Mouse (Mus musculus) cerebellum, adult (tissue): ENCODE results near the gene Fbxl17.

Experiments
- ATAC-seq: cut with Nextera tagmentation; 2 replicates; pipeline ENCODE4 v1.9.2; 2017; ENCODE audit warnings: mild to moderate bottlenecking, moderate library complexity, mixed read lengths; ENCODE audit not compliant: insufficient number of reproducible peaks, low FRiP score, low TSS enrichment

Gene Fbxl17

DNA sequence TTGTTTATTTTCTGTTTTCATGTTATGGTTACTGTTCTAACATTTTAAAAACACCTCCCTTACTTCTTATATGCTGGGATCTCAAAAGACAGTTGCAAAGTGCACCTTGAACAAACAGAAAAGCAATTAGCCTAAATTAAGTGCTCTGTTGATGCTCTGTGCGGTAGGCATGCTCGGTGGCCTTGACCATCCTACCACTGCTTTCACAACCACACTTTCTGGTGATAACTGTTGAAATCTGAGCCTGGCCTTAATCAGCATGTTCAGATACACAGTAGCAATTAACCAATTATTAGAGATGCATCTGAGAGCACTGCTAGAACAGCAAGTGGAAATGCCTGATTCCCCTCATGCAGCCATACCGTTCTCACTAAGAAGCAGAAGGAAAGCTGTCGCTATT, 156.7 kb downstream of the Fbxl17 start:
- no peak for ATAC-seq

DNA sequence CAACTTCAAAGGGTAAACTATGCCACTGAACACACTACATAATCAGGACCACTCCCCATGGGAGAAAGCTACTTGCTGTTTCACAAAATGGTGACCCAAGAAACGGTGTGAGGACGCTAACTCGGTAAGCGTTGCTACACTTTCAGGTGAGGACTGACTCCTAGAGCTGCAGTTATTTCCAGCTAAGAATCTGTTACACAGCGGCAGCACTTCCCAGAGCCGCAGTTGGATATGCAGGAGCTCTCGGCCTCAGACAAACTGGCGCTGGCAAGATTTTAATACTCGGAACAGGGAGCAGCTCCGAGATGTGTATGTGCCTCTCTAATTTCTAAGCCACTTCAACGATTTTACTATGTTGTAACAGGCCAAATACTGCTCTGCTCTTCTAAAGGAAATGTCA, 157.4 kb downstream of the Fbxl17 start:
- no peak for ATAC-seq

DNA sequence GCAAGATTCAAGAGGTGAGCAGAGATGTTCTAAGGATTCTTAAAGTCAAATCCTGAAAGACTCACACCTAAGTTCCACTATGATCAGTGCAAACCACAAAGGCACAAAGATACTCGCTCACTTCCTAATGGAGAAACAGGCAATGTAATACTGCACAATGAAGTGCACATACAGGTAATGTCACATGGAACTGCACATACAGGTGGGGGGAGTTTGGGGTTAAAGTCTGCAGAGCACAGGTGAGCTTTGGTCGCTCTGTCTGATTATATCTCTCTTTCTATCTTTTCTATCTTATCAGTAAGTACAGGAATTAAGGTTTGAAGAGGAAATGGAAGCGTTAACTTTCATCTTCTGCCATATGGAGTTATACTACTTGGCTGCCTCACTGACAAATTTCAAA, 158.6 kb downstream of the Fbxl17 start:
- ATAC-seq = no peak

GRCm38 (mm10) chr17:63328888-63329287, 170.9 kb downstream of the Fbxl17 start:
- no peak for ATAC-seq

GRCm38 (mm10) chr17:63326227-63326626, 173.6 kb downstream of the Fbxl17 start:
- no peak for ATAC-seq

GRCm38 (mm10) chr17:63324672-63325071, 175.1 kb downstream of the Fbxl17 start:
- ATAC-seq = no peak

DNA sequence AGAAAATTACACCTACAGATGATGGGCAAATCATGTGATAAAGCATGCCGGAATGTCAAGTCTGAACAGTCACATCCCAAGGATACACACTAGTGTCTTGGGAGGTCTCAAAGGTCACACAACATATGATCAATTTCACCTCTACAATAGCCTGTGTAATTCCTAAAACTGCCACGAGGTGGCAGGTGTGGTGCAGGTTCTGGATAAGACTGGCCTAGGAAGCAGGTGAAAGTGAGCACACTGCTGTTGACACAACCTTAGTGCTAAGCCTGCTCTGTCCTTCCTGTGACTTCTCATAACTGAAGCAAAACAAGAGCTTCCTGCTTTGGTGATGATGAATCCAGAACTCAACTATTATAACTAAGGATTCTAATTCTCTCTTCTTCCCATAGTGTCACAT, 175.8 kb downstream of the Fbxl17 start:
- peak; percentile 70 for ATAC-seq

DNA sequence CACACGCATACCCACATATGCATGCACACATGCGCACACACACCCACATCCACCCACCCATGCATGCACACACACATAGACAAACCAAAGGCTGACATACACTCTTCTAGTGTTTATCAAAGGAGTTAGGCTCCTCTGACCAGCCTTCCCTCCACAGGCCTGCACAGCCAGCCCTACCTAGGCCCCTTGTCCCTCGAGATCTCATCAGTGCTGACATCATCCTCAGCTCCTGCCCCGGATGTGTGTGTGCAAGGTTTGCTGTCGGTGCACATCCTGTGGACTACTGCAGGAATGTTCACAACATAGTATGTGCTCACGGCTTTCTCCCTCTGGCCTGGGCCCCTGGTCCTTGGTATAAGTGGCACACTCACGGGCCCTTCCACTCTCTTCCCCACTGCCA, 177.0 kb downstream of the Fbxl17 start:
- no peak for ATAC-seq

DNA sequence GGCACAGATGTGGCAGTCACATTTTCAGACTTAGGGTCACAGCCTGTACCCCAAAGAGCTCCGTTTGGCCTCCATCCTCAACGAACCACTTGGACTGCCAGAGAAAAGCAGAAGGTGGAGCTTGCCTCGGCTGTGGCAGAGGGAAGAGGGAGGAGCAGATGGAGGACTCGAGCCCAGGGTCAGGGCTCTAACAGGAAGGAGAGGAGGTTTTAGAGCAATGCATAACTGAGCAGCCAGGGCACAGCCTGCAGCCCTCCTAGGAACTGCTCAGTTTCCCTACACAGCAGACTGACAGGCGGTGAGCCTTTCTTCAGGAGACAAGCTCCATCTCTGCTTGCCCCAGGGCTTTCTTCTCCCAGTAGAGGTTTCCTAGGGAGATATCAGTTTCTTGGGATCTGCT, 178.5 kb downstream of the Fbxl17 start:
- ATAC-seq = no peak

- ATAC-seq = no peak
Measured at GRCm38 (mm10) chr17:63317518-63317917, 182.3 kb downstream of the Fbxl17 start.

GRCm38 (mm10) chr17:63315646-63316480, 184.0 kb downstream of the Fbxl17 start:
- ATAC-seq = peak; percentile 93

DNA sequence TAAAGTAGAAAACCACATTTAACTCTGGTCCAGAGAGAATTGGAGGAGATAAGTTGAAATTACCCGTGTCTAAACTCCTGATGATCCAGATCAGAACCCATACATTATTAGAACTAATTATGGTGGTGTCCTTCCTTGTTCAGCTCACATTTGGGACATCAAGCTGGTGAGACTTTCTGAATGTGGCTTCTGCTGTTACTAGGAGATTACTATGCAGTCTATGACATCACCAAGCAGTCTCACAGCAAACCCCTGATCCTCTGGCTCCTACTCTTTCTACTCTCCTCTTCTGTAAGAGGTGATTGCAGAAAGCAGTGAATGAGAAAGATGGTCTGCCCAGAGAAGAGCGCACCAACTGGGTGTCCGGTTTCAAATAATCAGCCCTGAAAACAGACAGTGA, 187.0 kb downstream of the Fbxl17 start:
- no peak for ATAC-seq

GRCm38 (mm10) chr17:63312330-63312729, 187.5 kb downstream of the Fbxl17 start:
- ATAC-seq = no peak

DNA sequence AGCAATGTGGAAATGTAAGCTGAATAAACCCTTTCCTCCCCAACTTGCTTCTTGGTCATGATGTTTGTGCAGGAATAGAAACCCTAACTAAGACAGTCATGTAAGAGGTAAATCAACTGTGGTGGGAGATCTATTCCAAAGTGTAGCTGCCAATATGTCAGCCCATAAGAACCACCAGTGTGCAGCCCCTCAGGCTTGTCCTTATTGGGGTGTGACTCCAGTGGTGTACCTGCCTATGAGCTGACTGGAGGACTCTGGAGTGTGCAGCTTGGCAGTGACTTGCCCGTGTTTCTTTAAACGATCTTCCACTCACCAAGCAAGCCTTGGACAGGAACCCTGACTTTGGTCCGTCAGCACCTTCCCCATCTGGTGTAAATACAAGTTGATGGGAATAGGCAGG, 188.2 kb downstream of the Fbxl17 start:
- no peak for ATAC-seq

GRCm38 (mm10) chr17:63310021-63310420, 189.8 kb downstream of the Fbxl17 start:
- no peak for ATAC-seq

DNA sequence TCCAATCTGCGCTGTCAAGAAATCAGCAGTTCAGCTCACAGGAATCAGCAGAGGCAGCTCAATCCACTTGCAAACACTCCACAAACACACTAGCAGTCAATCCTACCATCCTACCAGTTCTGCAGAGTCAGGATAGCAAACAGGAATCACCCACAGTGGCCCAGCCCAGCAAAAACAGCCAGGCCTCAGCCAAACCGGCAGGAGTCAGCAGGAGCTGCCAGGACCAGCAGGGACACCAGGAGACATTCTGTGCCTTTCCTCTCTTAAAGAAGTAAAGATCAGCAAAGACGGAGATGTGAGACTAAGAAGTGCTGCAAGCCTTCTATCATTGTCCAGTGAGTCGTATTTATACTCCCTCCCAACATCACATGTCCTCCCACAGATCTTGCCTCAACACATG, 196.0 kb downstream of the Fbxl17 start:
- peak; percentile 93 for ATAC-seq

- ATAC-seq = no peak
Measured at GRCm38 (mm10) chr17:63301822-63302393, 197.9 kb downstream of the Fbxl17 start.

DNA sequence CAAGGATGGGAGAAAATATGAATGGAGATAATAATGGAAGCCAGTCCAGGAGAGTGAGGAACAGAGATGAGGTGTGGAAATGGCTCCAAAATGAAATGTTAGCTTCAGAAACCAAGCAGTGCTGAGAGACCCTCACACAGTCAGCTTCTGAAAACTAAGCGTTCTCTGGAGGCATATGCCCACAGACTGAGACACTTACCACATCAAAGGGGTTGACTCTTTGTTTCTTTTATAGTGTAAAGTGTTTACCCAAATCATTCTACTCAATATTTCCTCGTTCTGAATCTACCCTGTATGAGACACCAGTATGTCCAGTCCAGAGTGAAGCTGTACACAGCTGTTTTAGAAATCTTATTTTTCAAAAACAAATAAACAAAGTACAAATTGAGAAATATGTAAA, 204.3 kb downstream of the Fbxl17 start:
- no peak for ATAC-seq

GRCm38 (mm10) chr17:63294961-63295360, 204.9 kb downstream of the Fbxl17 start:
- ATAC-seq = no peak

GRCm38 (mm10) chr17:63293979-63294378, 205.8 kb downstream of the Fbxl17 start:
- peak; percentile 31; the same call in 1 of the 2 replicates for ATAC-seq

DNA sequence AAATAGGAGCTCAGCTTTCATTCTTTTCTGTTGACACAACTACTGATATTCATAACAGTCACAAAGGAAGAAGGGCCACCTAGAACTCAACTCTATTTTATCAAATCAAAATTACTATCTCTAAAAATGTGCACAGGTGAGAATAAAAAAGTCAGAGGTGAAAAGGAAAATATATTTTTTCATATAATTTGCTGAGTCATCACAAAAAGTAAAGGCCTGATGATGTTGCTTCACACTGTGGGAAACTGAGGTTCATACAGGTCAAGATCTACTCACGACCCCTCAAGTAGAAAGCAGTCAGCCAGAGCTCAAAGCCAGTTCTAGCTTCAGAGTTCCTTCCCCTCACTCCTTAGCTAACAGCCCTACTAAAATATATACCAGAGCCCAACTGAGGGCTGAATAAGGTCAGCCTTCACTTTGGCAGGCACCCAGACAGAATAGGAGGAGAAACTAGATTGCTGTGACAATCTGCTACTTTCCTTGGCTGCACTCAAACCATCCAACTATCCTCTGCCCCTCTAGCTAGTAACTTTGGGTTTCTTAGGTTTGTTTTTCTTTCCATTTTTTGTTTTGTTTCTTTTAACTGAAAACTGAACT, 210.4 kb downstream of the Fbxl17 start:
- peak; percentile 42; the same call in 1 of the 2 replicates for ATAC-seq

- ATAC-seq = peak; percentile 57
Measured at GRCm38 (mm10) chr17:63288850-63289249, 211.0 kb downstream of the Fbxl17 start.
